Mouse (Mus musculus) heart, postnatal 25 days (tissue): ENCODE measurements around the gene Gucy2d. TPM values are rescaled to one million over a fixed set of nuclear protein-coding genes. Genes with fewer than 3 reads are reported as not detected.

Experiments
- DNase-seq: peaks from one replicate; pipeline ENCODE4 v3.0.0; 2022; ENCODE audit warnings: low spot score
- intact Hi-C: fragments of 180-260 bp; cut with DNase I; formaldehyde crosslinking; loops from one replicate; pipeline ENCODE4 v1.15.1; 2025
- total RNA-seq, 2 experiments: library from RNA; stranded (reverse); gene quantifications; 2 replicates each; pipeline ENCODE4 v1.2.3; 2021

Gene Gucy2d
- total RNA-seq, 2 experiments from 2014 or later: 0.08 TPM; not detected in 1

GRCm38 (mm10) chr7:98437629-98438028, 2.6 kb upstream of the Gucy2d start:
- intact Hi-C loops: no loop called here
- DNase-seq: no peak

DNA sequence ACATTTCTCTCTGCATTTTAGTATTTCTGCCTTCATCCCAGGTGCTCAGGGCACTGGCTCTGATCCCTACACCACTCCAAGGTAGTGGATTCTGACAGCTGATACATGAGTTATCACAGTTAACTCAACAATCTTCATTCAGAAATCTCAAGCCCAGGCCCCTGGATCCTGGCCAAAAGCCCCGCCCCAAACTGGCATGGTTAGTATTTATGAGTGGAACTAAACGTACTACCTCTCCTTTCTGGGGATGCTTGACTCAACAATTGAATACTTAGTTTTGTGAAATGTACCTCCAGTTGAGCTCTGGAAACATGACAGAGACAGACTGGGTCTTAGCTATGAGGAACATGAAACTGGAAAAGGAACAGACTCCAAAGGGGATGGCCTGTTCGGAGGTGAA, 6.7 kb downstream of the Gucy2d start:
- DNase-seq: no peak
- intact Hi-C loops: loop anchor here (1.0 kb wide), 1 partner anchor 98 kb away; no protein-coding TSS in a partner anchor

DNA sequence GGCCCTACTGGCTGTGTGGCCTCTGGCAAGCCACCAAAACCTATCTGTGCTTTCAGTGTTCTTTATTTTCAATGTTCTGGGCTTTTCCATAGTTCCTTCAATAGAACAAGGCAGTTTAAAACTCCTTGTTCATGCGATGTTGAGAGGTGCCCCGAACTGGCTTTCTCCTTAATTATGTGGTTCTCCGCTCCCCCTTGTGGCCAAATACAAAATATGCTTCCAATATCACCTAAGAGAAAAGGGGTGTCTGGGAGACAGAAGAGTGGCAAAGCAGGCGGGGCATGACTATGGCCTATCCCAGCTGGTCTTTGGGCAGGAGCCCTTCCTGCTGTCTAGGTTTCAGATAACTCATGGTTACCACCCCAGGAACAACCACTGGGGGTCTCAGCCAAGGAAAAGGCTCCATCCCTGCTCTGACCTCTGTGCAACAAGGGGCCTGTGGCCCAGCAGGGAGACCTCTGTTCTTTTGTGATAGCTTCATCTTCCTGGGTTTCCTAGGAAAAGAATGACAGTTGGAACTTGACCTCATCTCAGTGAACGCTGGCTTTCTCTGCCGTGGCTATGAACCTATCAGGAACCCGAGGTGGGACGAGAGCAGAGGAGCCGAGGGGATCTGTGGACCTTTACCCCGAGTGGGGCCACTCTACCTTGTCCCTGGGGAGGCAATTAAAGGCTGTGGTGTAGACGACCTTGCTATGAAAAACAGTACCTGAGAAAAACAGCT, 7.5 kb downstream of the Gucy2d start:
- DNase-seq: no peak

DNA sequence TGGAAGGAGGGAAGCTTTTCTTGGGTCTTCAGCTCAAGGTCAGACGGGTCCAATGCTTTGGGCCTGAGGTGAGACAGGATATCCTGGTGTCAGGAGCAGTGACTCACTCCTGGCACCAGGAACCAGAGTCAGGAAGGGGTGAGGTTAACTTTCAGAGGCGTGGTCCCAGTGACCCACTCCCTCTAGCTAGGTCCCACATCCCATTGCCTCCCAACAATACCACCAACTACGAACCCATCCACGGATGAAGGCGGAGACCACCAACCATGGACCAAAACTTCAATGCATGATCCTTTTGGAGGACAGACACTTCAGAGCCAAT, 8.1 kb downstream of the Gucy2d start:
- intact Hi-C loops: no loop called here

More for the DNA sequence above, 7.5 kb downstream of the Gucy2d start:
- intact Hi-C loops: loop anchor here (1.0 kb wide), 1 partner anchor 98 kb away; no protein-coding TSS in a partner anchor

DNA sequence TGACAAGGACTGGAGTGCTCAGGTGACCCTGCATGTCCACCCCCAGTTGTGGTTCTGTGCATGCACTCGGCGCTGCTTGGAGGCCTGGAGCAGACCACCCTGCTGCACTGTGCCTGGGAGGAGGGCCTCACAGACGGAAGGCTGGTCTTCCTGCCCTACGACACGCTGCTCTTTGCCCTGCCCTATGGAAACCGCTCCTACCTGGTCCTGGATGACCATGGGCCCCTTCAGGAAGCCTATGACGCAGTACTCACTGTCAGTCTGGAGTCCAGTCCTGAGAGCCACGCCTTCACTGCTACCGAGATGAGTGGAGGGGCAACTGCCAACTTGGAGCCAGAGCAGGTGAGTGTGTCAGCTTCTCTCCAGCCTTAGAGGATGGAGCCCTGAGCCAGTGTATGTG, 9.5 kb downstream of the Gucy2d start:
- intact Hi-C loops: no loop called here
- no peak for DNase-seq

More for the DNA sequence above, 8.1 kb downstream of the Gucy2d start:
- DNase-seq: no peak

GRCm38 (mm10) chr7:98454397-98455120, 14.3 kb downstream of the Gucy2d start:
- intact Hi-C loops: no loop called here
- DNase-seq: no peak

DNA sequence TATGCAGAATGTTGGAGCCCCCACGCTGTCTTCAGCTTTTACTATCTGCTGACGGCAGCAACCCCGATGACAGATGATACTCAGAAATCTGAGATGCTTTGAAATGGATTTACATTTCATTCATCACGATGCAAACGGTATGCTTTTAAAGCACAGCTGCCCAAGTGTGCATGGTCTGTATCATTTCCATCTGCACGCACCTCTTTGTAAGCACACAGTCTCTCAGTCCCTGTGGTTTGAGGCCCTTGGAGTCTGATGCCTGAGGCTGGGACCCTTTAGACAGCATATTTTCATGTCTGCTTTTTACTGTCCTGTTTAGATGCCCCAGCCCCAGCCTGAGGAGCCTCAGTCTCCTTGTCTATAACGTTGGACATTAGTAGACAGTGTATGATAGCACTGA, 20.1 kb downstream of the Gucy2d start:
- no peak for DNase-seq
- intact Hi-C loops: no loop called here

DNA sequence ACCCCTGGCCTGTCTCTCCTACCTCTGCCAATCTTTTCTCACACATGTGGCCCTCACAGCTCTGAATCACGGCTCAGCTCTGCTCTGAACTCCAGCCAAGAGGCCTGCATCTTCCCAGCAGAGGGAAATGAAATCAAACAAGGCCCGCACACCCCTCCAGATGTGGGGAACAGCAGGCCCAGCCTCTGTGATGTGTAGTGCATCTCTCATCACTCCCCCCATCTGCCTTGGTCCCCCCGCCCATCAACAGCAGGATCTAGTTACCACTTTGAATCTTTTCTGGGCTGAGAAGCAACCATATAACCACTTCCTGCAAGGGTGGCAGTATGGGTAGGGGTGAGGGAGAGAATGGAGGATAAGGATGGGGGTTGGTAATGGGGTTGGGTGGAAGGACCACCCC, 28.9 kb downstream of the Gucy2d start:
- intact Hi-C loops: no loop called here
- DNase-seq: no peak

DNA sequence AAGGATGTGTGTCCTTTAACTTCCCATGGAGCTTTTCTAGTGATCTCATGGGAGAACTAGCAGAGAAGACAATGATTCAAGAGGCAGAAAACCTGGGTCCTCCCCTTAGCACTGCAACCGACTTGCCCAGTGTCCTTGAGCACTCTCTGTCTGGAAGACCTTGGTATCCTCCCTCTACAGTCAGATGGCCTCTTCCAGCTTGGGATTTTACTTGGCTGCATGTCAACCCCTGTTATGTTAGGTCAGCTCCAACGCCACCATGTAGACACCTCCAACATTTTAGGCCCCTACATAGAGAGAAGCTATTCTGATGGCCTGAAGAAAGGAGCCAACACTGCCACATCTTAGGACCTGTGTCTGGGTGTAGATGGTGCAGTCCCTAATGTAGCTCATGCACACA, 32.3 kb downstream of the Gucy2d start:
- no peak for DNase-seq
- intact Hi-C loops: no loop called here

DNA sequence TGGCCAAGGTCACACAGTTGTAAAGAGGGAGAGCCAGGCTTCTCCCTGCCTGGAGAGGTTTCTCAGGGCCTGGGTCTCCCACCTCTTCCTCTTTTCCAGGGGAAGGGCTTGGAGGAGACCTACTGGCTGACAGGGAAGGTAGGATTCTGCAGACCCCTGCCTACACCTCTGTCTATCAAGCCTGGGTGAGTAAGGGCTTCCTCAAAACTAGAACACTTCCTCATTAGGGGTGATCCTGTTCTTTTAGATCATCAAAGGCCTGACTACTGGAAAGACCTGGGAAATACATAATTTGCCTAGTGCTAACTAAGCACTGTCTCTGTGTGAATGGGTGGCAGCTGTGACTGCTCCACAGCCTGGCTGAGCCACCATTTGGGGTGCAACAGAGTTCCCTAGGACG, 34.3 kb downstream of the Gucy2d start:
- DNase-seq: no peak
- intact Hi-C loops: no loop called here

DNA sequence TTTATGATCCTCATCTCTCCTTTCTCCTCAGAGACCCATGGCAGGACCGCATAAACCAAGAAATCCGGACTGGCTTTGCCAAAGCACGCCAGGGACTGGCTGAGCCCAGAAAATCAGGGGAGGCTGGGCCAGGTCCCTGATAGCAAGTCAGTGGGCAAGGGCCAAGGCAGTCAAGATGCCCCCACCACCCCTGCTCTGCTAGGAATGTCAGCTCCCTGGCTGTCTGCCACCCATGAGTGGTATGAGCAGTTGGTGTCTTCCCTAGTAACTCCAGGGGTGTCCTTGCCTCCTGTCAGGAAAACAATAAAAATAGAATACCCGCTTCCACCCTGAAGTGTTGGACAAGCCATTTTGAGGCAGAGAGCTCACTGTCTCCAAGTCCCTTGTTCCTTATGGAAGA, 36.9 kb downstream of the Gucy2d start:
- DNase-seq: no peak
- intact Hi-C loops: no loop called here

GRCm38 (mm10) chr7:98480481-98480880, 40.3 kb downstream of the Gucy2d start:
- DNase-seq: no peak
- intact Hi-C loops: loop anchor here (1.0 to 5.0 kb wide), 3 partner anchors 127 to 300 kb away; no protein-coding TSS in a partner anchor

GRCm38 (mm10) chr7:98481066-98481734, 41.0 kb downstream of the Gucy2d start:
- intact Hi-C loops: loop anchor here (1.0 to 5.0 kb wide), 3 partner anchors 108 to 300 kb away; no protein-coding TSS in a partner anchor
- DNase-seq: peak; percentile 67

DNA sequence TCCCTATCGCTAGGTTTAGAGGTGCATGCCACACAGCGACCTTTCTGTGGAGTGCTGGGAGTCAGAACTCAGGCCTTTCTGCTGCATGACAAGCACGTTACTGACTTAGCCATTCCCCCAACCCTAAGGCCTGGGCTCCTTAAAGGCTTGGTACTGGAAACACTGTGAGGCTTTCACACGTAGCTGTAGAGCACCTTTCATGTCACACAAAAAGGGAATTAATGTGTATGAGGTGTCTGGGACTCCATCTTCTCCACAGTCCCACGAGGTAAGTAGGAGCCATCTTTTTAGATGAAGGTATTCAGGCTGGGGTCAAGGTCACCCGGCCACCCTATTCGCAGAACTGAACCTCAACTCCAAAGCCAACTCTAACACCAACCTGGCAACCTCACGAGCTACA, 41.6 kb downstream of the Gucy2d start:
- no peak for DNase-seq
- intact Hi-C loops: loop anchor here (1.0 to 5.0 kb wide), 3 partner anchors 107 to 299 kb away; no protein-coding TSS in a partner anchor

DNA sequence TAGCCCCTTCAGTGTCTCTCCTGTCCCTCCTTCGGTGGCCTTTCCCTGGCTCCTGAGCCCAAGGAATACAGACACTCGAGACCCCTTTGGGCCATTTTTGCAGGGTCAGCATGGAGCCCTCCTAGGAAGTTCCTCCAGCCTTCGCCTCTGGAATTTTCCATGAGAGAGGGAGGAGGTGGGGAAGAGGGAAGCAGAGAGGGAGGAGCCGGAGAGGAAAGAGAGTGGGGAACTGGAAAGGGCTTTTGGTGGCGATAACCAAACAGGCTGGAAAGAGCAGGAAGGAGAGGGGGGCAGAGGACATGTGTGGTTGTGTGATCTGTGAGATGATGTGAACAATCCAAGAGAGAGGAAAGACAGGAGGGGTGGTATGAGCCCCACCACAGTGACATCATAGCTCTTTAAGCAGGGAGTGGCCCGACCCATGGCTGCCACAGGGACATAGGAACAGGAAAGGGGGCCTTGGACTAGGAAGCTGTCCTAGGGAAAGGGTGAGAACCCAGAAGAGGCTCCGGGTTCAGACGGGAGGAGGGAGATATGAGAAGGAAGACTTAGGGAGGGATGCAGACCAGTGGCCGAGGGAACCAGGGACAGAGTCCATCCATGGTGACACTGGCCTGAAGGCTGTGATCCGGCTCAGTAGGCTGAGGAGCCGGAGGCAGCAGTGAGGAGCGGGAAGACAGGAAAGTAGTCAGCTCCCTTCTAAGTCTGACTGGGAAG, 42.5 kb downstream of the Gucy2d start:
- intact Hi-C loops: loop anchor here (5.0 kb wide), 1 partner anchor 215 kb away; no protein-coding TSS in a partner anchor
- no peak for DNase-seq

GRCm38 (mm10) chr7:98483268-98483607, 43.0 kb downstream of the Gucy2d start:
- DNase-seq: no peak
- intact Hi-C loops: loop anchor here (5.0 kb wide), 1 partner anchor 214 kb away; no protein-coding TSS in a partner anchor

DNA sequence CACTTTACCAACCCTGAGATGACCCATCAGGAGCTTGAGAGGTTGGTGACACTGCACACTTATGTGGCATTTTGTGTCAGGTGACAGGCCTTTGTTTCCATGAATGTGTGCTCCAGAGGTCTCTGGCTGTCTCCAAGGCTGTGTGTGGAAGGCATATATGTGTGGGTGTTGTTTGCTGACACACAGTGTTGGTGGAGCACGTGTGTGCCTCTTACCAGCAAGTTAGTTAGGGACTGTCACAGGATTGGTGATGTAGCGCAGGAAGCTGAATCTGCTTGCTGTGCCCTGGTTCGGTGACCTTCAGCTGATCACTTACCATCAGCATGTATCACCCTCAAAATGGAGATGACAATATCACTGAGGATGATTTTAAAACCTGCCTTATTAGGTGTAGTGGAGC, 44.7 kb downstream of the Gucy2d start:
- no peak for DNase-seq
- intact Hi-C loops: loop anchor here (5.0 kb wide), 2 partner anchors 37 to 212 kb away; no protein-coding TSS in a partner anchor

- DNase-seq: no peak
Observed at GRCm38 (mm10) chr7:98485508-98485907, 45.3 kb downstream of the Gucy2d start.

GRCm38 (mm10) chr7:98486471-98486917, 46.3 kb downstream of the Gucy2d start:
- DNase-seq: no peak
- intact Hi-C loops: loop anchor here (5.0 kb wide), 1 partner anchor 36 kb away; no protein-coding TSS in a partner anchor

More at GRCm38 (mm10) chr7:98485508-98485907, 45.3 kb downstream of the Gucy2d start:
- intact Hi-C loops: loop anchor here (5.0 kb wide), 1 partner anchor 37 kb away; no protein-coding TSS in a partner anchor
